Mouse (Mus musculus) CH12.LX (cell line): Measurements from ENCODE around the gene Ccdc92. TPM values are rescaled to one million over a fixed set of nuclear protein-coding genes. Genes with fewer than 3 reads are reported as not detected.

Experiments
- DNase-seq: peaks from one replicate; pipeline ENCODE4 v3.0.0-alpha.2; 2013; ENCODE audit errors: extremely low read depth
- H3K27ac ChIP-seq: 2 replicates; pipeline ENCODE4 v1.5.1; 2012; ENCODE audit warnings: low read depth, mild to moderate bottlenecking, control low read depth, moderate library complexity; ENCODE audit not compliant: insufficient read depth
- H3K27me3 ChIP-seq: replicated peaks from 2 replicates; pipeline ENCODE3; 2012; ENCODE audit warnings: inconsistent platforms
- H3K36me3 ChIP-seq, 2 experiments: replicated peaks in 1 of 2; 2 replicates each; pipeline versions ENCODE3 to v1.6.1; 2012; ENCODE audit warnings: inconsistent platforms in 1 of 2, low read length in 1 of 2, mild to moderate bottlenecking in 1 of 2, mixed read lengths in 1 of 2, moderate library complexity in 1 of 2; ENCODE audit not compliant: control insufficient read depth in 1 of 2, insufficient read depth in 1 of 2
- H3K4me1 ChIP-seq, 2 experiments: 2 replicates each; pipeline ENCODE4 v1.6.1; 2012; ENCODE audit warnings: inconsistent platforms in 1 of 2, moderate library complexity in 1 of 2; ENCODE audit not compliant: insufficient read depth in 2 of 2, control insufficient read depth in 1 of 2
- H3K4me2 ChIP-seq: 2 replicates; pipeline ENCODE4 v1.6.1; 2012; ENCODE audit warnings: low read depth, mild to moderate bottlenecking, control low read depth; ENCODE audit not compliant: poor library complexity, insufficient read depth, severe bottlenecking
- H3K4me3 ChIP-seq, 3 experiments: fragments of 150-350 bp in 1 of 3; sonication (generic) in 1 of 3; replicated peaks in 1 of 3; 2 replicates each; pipeline versions ENCODE3 to v1.5.1; 2011 to 2012; ENCODE audit warnings: low read depth in 2 of 3, low read length in 2 of 3, mild to moderate bottlenecking in 2 of 3, moderate library complexity in 2 of 3, control low read depth in 1 of 3, improper control_type of control experiment in 1 of 3, inconsistent platforms in 1 of 3, mixed read lengths in 1 of 3; ENCODE audit not compliant: poor library complexity in 1 of 3
- H3K79me2 ChIP-seq: replicated peaks from 2 replicates; pipeline ENCODE4 v1.6.1; 2012; ENCODE audit warnings: mild to moderate bottlenecking, moderate library complexity; ENCODE audit not compliant: control insufficient read depth, poor library complexity, insufficient read depth, severe bottlenecking; ENCODE audit errors: extremely low read depth
- H3K9ac ChIP-seq: 2 replicates; pipeline ENCODE4 v1.6.1; 2012; ENCODE audit warnings: low read depth, mild to moderate bottlenecking, control low read depth, moderate library complexity; ENCODE audit not compliant: insufficient read depth
- H3K9me3 ChIP-seq: replicated peaks from 2 replicates; pipeline ENCODE3; 2012; ENCODE audit warnings: low read length, inconsistent platforms, mixed read lengths
- BHLHE40 ChIP-seq: IDR thresholded peaks from 2 replicates; pipeline ENCODE4 v1.6.1; 2011; ENCODE audit warnings: mild to moderate bottlenecking, low read depth, low read length, improper control_type of control experiment
- CTCF ChIP-seq, 2 experiments: IDR thresholded peaks in 1 of 2; conservative IDR thresholded peaks in 1 of 2; 2 replicates each; pipeline ENCODE4 v1.5.1; 2011 to 2012; ENCODE audit warnings: low read depth in 2 of 2, low read length in 2 of 2, improper control_type of control experiment in 1 of 2, inconsistent platforms in 1 of 2, mild to moderate bottlenecking in 1 of 2, moderate library complexity in 1 of 2
- ELF1 ChIP-seq: IDR thresholded peaks from 2 replicates; pipeline ENCODE4 v1.6.1; 2014; ENCODE audit warnings: low read depth, mild to moderate bottlenecking, inconsistent platforms, low read length, improper control_type of control experiment
- EP300 ChIP-seq: IDR thresholded peaks from 2 replicates; pipeline ENCODE4 v1.6.1; 2011; ENCODE audit warnings: low read length, improper control_type of control experiment
- GABPA ChIP-seq: IDR thresholded peaks from 2 replicates; pipeline ENCODE4 v1.6.1; 2012; ENCODE audit warnings: low read depth, low read length, improper control_type of control experiment, inconsistent platforms; ENCODE audit not compliant: insufficient replicate concordance
- IRF4 ChIP-seq: IDR thresholded peaks from 2 replicates; pipeline ENCODE4 v1.6.1; 2014; ENCODE audit warnings: low read depth, mild to moderate bottlenecking, inconsistent platforms, low read length, improper control_type of control experiment
- JUN ChIP-seq: IDR thresholded peaks from 2 replicates; pipeline ENCODE4 v1.6.1; 2011; ENCODE audit warnings: low read depth, mild to moderate bottlenecking, low read length, improper control_type of control experiment, moderate library complexity; ENCODE audit not compliant: insufficient read depth
- JUND ChIP-seq: conservative IDR thresholded peaks from 2 replicates; pipeline ENCODE4 v1.6.1; 2011; ENCODE audit warnings: low read depth, low read length, improper control_type of control experiment
- MAX ChIP-seq: IDR thresholded peaks from 2 replicates; pipeline ENCODE4 v1.6.1; 2011; ENCODE audit warnings: low read length, improper control_type of control experiment
- MAZ ChIP-seq: IDR thresholded peaks from 2 replicates; pipeline ENCODE4 v1.6.1; 2012; ENCODE audit warnings: low read depth, mild to moderate bottlenecking, inconsistent platforms, low read length, improper control_type of control experiment, moderate library complexity
- MEF2A ChIP-seq: IDR thresholded peaks from 2 replicates; pipeline ENCODE4 v1.6.1; 2014; ENCODE audit warnings: low read depth, mild to moderate bottlenecking, inconsistent platforms, low read length, improper control_type of control experiment, borderline replicate concordance
- MXI1 ChIP-seq: IDR thresholded peaks from 2 replicates; pipeline ENCODE4 v1.6.1; 2011; ENCODE audit warnings: mild to moderate bottlenecking, low read depth, low read length, improper control_type of control experiment
- MYC ChIP-seq: IDR thresholded peaks from 2 replicates; pipeline ENCODE4 v1.6.1; 2011; ENCODE audit warnings: low read depth, mild to moderate bottlenecking, improper control_type of control experiment, low read length
- NRF1 ChIP-seq: IDR thresholded peaks from 2 replicates; pipeline ENCODE4 v1.6.1; 2014; ENCODE audit warnings: low read depth, mild to moderate bottlenecking, inconsistent platforms, low read length, improper control_type of control experiment, moderate library complexity
- PAX5 ChIP-seq: IDR thresholded peaks from 2 replicates; pipeline ENCODE4 v1.6.1; 2012; ENCODE audit warnings: low read length, inconsistent platforms, mixed read lengths
- POLR2A ChIP-seq: IDR thresholded peaks from 2 replicates; pipeline ENCODE4 v1.6.1; 2011; ENCODE audit warnings: low read depth, mild to moderate bottlenecking, improper control_type of control experiment, low read length
- SIN3A ChIP-seq: IDR thresholded peaks from 2 replicates; pipeline ENCODE4 v1.6.1; 2012; ENCODE audit warnings: low read length, improper control_type of control experiment, inconsistent platforms
- SMC3 ChIP-seq: IDR thresholded peaks from 2 replicates; pipeline ENCODE4 v1.6.1; 2011; ENCODE audit warnings: low read depth, low read length, improper control_type of control experiment
- TCF12 ChIP-seq: IDR thresholded peaks from 2 replicates; pipeline ENCODE4 v1.6.1; 2014; ENCODE audit warnings: low read depth, mild to moderate bottlenecking, inconsistent platforms, low read length, improper control_type of control experiment
- UBTF ChIP-seq: IDR thresholded peaks from 2 replicates; pipeline ENCODE4 v1.6.1; 2012; ENCODE audit warnings: low read depth, mild to moderate bottlenecking, inconsistent platforms, low read length, improper control_type of control experiment, moderate library complexity
- ZNF384 ChIP-seq: IDR thresholded peaks from 2 replicates; pipeline ENCODE4 v1.6.1; 2012; ENCODE audit warnings: low read depth, low read length, improper control_type of control experiment, inconsistent platforms
- dilution Hi-C: fragments of 300-500 bp; cut with MboI; formaldehyde crosslinking; loops from 2 replicates; pipeline ENCODE4 v1.14.3; 2020; ENCODE audit warnings: low sequenced_read_pairs; ENCODE audit not compliant: extremely low pct_unique_long_range_greater_than_20kb, extremely low pct_ligation_motif_present
- in situ Hi-C: fragments of 300-500 bp; cut with MboI; formaldehyde crosslinking; loops from 3 replicates; pipeline ENCODE4 v1.14.3; 2019; ENCODE audit warnings: low sequenced_read_pairs, low pct_ligation_motif_present, low pct_unique_long_range_greater_than_20kb, mixed read lengths
- polyA plus RNA-seq: library from polyadenylated mRNA; unstranded; fragments of >175 nt; gene quantifications from 2 replicates; pipeline ENCODE4 v1.2.1, GENCODE M21; 2012; ENCODE audit warnings: low read depth; ENCODE audit not compliant: insufficient read length
- total RNA-seq, 2 experiments: library from RNA; depleted of rRNA; stranded (reverse); fragments of 300-350 nt in 1 of 2; fragments of >200 nt in 1 of 2; gene quantifications; 2 replicates each; pipeline ENCODE4 v1.2.3; 2012 to 2014

The Ccdc92 gene
- total and polyA plus RNA-seq, 3 experiments = 0.75 to 1.4 (median 0.76) TPM

- DNase-seq = no peak
- Histone ChIP-seq H3K4me2 (no peak overlapping the region), H3K9me3 (no peaks in the 10 kb centered on the region), H3K4me1 (no peaks in the 10 kb centered on the region), H3K9ac (no peak overlapping the region), H3K27ac (no peak overlapping the region)
- in situ Hi-C loops = no loop called here
- TF ChIP-seq UBTF = no peak
- TF ChIP-seq SMC3 = no peak
- TF ChIP-seq BHLHE40 = no peak
- TF ChIP-seq CTCF (conservative IDR thresholded peaks at IDR 0.05 in 1 of 2, IDR thresholded peaks at IDR 0.05 in 1 of 2; ENCODE audit: low read depth in 2 of 2, low read length in 2 of 2) = no peak
- no peak for TF ChIP-seq NRF1
- no peak for TF ChIP-seq ELF1
- no peak for TF ChIP-seq MXI1
- TF ChIP-seq, all 38 proteins: peak for 0
- Histone ChIP-seq H3K27me3 (no peaks in the 10 kb centered on the region), H3K4me3 (no peak overlapping the region), H3K79me2 (no peaks in the 10 kb centered on the region), H3K36me3 (no peaks in the 10 kb centered on the region)
- dilution Hi-C loops = no loop called here
Measured at GRCm38 (mm10) chr5:124848994-124849393, 13.2 kb downstream of the Ccdc92 start.

- no peak for TF ChIP-seq MYC
- TF ChIP-seq MAZ = no peak
- no peak for TF ChIP-seq ZNF384
- TF ChIP-seq MEF2A = no peak
- no peak for TF ChIP-seq GABPA
- TF ChIP-seq POLR2A = no peak
- TF ChIP-seq PAX5 = no peak
- no peak for TF ChIP-seq SMC3
- no peak for TF ChIP-seq EP300
- no peak for TF ChIP-seq MAX
- no peak for TF ChIP-seq JUND
- TF ChIP-seq SIN3A = no peak
- no peak for TF ChIP-seq TCF12
- no peak for TF ChIP-seq MXI1
- no peak for TF ChIP-seq IRF4
- TF ChIP-seq ELF1 = no peak
- no peak for TF ChIP-seq JUN
- dilution Hi-C loops (no loop called here), in situ Hi-C loops (no loop called here)
- H3K9me3 ChIP-seq = no peaks in the 10 kb centered on the region
- H3K27ac ChIP-seq = no peak overlapping the region
- no peak overlapping the region for H3K4me3 ChIP-seq
- H3K9ac ChIP-seq = no peak overlapping the region
- H3K4me2 ChIP-seq = no peak overlapping the region
- no peaks in the 10 kb centered on the region for H3K27me3 ChIP-seq
- no peaks in the 10 kb centered on the region for H3K79me2 ChIP-seq
- H3K4me1 ChIP-seq = no peaks in the 10 kb centered on the region; a peak in 1 of 4 replicates
- no peaks in the 10 kb centered on the region for H3K36me3 ChIP-seq
- no peak for DNase-seq
Measured at GRCm38 (mm10) chr5:124847014-124847413, 15.2 kb downstream of the Ccdc92 start.
